Mouse (Mus musculus): ENCODE measurements around the gene Ets2.

DNA sequence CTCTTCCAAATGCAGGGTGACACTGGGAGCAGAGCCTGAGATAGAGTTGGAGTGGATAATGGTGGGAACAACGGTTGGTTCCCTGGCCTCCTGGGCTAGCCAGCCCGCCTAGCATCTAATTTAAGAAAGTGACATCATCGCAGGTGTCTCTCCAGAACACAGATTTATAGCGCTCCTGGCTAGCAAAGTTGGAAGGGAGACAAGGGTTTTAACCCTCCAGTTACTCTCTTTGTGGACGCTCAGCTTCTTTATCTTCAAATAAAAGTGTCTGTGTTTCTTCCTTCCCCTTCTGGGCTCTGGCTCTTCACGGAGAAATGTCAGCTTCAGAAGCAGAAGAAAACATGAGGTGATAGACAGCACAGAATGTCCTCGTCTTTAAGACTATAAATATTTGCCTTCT is 51.4 kb downstream of the Ets2 start:
- TF ChIP-seq CTCF (IDR thresholded peaks at IDR 0.05; ENCODE audit: insufficient read depth, low read length) (no peak), POLR2A (IDR thresholded peaks at IDR 0.05; ENCODE audit: borderline replicate concordance, extremely low read depth, low read depth, low read length) (no peak)

Measured in lung, adult 2 months (tissue).